Mouse (Mus musculus) erythroid progenitor cell, adult 5-6 weeks (primary cell): ENCODE measurements around the gene Trim63. TPM values are rescaled to one million over a fixed set of nuclear protein-coding genes. Genes with fewer than 3 reads are reported as not detected.
"Not testable (repeated sequence)": the region's sequence is repeated elsewhere in the genome, so short reads cannot be mapped to it uniquely, and the experiment has no call there.

Experiments used
- ATAC-seq: replicated peaks from 2 replicates; pipeline ENCODE4 v1.8.0; 2016; ENCODE audit warnings: moderate number of reproducible peaks, mild to moderate bottlenecking, moderate TSS enrichment, inconsistent platforms; ENCODE audit not compliant: poor library complexity, low FRiP score, severe bottlenecking
- total RNA-seq, 2 experiments: library from RNA; stranded (forward) in 1 of 2; stranded (reverse) in 1 of 2; fragments of 150-400 nt in 1 of 2; fragments of 186-747, 209-891 nt in 1 of 2; gene quantifications; 2 replicates each; pipeline versions ENCODE4 v1.2.3 to v1.2.4; 2015 to 2017; ENCODE audit warnings: low replicate concordance in 2 of 2

Gene Trim63
- total RNA-seq (2015; ENCODE audit: low replicate concordance) (not detected in 2 replicates), total RNA-seq (2017; ENCODE audit: low replicate concordance) (not detected in 2 replicates)

- no peak for ATAC-seq
Observed at GRCm38 (mm10) chr4:134314876-134315275, at the start of gene Trim63. Gene Trim63, plus strand, starts transcription at chr4:134315120.

DNA sequence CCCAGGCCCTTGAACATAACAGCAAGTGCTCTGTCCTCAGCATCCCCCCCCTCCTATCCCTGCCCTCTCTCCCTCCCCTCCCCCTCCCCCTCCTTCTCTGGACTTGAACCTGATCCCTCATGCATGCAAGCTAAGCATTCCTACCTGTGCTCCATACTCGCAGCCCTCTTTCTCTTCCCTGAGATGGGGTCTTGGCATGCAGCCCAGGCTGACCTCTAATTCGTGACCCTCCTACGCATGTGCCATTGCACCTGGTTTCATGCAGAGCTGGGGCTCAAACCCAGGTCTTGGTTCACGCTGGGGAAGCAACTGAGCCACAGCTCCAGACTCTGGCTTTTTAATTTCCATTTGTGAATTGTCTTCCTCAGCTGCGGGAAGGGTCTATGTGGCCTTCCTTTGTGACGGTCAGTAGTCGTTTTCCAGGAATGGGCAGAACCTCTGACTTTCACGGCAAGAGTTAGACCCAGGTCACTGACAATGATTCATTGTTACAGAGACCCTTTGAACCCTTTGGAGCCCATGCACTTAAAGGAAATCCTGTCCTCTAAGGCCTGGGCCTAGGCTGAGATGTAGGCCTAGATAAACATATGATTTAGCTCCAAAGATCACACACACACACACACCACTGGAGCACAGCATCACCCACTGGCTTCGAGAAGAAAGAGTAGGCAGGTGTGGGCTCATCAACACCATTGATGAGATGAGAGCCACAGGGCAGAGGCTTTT, 48.9 kb upstream of the Trim63 start:
- ATAC-seq = no peak

DNA sequence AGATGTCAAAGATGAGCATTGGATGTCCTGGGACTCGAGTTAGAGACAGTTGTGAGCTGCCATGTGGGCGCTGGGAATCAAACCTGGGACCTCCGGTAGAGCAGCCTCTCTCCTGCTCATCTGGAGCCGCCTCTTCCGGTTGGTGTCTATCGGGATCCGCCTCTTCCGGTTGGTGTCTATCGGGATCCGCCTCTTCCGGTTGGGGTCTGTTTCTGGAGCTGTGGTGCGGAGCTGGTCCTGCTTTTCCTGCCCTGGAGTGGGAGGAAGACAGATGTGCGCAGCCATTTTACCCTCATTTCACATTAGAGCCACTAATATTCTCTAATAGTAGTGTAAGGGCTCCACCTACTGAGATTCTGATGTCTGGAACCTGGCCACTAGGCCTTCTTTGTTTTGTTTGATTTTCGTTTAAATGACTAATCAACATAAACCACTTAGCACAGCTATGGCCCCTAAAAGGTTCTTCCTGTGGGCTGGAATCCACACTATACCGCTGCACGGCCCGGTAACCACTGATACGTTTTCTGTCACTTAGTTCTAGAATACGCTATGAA, 46.7 kb upstream of the Trim63 start:
- no peak for ATAC-seq

DNA sequence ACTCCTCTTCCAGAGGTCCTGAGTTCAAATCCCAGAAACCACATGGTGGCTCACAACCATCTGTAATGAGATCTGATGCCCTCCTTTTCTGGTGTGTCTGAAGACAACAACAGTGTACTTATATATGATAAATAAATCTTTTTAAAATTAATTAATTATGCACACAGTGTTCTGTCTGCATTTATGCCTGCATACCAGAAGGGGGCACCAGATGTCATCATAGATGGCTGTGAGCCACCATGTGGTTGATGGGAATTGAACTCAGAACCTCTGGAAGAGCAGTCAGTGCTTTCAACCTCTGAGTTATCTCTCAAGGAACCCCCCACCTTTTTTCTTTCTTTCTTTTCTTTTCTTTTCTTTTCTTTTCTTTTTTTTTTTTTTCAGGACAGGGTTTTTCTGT, 45.3 kb upstream of the Trim63 start:
- not testable (repeated sequence) for ATAC-seq

- ATAC-seq = no peak
Observed at GRCm38 (mm10) chr4:134271979-134272378, 42.9 kb upstream of the Trim63 start.

- ATAC-seq = 0 out of 2 replicates have a peak, but pooled peaks have one; percentile 12
Observed at GRCm38 (mm10) chr4:134272731-134273416, 42.0 kb upstream of the Trim63 start.

DNA sequence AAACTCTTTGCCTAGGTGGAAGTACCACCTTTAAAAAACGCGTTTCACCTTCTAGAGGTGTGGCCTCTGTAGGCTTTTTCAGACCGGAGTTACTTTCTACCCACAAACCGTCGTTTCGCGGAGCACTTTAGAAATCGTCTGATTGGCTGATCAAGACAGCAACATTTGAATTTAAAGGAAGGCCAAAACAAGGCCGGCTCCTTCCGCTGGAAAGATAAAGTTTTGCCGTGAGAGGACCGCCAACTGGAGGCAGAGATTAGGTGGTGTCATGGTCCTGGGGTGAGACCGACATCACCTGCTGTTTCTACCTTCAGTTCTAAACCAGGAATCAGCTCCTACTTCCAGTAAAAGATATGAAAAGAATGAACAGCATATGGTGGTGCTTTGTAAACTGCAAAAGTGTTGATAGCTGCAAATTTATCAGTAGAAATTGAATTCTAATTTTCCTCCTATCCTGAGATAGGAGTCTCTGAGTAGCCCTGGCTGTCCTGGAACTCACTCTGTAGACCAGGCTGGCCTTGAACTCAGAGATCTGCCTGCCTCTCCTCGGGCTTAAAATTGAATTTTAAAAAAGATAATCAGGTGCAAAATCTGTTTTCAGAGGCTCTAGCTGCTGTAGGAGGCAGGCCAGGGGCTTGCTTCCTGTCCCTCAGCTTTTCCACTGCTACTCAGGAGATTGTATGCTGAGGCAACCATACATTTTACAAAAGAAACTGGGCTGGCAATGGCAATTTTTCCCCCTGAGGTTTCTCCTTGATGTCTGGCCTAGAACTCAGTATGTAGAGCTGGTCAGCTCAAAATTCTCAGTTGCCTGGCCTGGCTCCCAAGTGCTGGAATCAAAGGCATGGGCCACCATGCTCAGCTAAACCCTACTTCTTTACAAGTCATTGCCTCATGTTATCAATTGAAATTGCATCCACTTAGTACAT, 41.2 kb upstream of the Trim63 start:
- peak; percentile 94 for ATAC-seq

DNA sequence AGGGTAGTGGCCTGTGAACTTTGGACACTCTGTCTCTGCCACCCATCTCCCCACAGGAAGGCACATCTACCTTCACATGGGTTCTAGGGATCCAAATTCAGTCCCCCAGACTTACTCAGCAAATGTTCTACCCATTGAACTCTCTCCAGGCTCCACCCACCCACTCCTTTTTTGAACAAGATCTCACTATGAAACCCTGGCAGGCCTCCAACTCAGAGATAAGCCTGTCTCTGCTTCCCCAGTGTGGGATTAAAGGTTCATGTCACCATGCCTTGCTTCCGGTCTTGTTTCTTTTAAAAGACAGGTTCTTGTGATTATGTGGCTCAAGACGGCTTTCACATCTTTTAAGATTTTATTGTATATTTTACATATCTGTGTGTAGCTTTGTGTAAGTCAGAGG, 30.0 kb upstream of the Trim63 start:
- ATAC-seq = peak; percentile 56

DNA sequence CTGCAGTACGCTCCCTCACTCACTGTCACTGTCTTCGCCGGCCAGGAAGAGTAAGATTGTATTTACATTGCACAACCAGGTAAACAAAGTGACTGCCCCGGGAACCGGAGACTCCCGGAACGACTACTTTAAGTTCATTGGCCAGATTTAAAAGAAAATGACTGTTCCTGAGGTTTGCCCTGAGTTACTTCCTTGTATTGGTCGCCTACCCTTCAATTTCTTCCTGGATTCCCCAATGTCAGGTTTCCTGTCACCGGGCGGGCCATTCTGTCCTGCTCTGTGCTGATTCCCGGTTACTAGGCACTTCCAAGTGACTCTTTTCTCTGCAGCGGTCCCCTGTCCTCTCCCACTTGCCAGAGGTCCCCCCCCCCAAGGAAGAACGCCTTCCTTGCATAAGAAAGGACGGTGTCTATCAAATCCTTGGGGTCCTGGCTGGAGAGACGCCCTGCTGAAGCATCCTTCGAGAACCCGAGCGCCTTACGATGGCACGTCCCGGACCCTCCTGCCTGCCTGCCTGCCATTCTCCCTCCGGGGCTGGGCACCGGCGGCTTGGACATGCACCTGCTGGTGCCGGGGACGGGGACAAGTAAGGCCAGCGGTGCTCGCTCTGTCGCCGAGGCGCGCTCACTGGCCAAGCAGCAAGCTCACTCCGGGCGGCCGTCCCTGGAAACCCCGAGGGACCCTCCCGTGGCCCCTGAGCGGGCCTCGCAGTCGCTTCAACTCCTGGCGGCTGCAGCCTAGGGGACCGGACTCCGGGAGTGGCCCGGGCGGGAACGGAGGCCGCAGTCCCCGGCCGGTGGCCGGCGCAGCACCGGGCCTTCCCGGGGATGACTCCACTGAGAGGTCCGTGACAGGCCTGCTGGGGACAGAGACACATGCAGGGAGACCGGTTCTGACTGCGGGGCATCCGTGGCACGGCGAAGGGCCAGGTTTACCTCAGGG, 28.4 kb upstream of the Trim63 start:
- peak; percentile 5; the same call in 1 of the 2 replicates for ATAC-seq

GRCm38 (mm10) chr4:134287168-134287564, 27.8 kb upstream of the Trim63 start:
- peak; percentile 72 for ATAC-seq

DNA sequence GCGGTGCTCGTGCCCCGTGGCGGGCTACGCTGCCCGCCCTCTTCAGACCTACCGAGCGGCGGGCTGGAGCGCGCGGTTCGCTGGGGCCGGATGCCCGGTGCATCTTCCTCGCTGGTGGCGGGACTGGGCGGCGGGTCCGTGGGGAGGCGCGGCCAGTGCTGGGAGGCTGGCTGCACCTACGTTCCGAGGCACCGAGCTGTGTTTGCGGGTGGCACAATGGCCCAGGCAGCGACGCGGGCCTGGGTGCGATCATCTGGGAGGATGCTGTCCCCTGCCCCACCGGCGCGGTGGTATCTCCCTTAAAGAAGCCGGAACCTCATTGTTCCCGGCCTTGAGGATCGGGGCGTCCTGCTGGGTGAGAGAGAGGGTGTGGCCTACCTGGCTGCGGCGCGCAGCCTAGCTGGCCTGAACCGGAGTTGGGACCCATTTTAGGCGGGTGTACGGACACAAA, 27.3 kb upstream of the Trim63 start, which contains the start of gene Pdik1l:
Gene Pdik1l, minus strand, starts transcription at position 321 of the 451 bp plus-strand sequence.
- peak; percentile 75 for ATAC-seq

DNA sequence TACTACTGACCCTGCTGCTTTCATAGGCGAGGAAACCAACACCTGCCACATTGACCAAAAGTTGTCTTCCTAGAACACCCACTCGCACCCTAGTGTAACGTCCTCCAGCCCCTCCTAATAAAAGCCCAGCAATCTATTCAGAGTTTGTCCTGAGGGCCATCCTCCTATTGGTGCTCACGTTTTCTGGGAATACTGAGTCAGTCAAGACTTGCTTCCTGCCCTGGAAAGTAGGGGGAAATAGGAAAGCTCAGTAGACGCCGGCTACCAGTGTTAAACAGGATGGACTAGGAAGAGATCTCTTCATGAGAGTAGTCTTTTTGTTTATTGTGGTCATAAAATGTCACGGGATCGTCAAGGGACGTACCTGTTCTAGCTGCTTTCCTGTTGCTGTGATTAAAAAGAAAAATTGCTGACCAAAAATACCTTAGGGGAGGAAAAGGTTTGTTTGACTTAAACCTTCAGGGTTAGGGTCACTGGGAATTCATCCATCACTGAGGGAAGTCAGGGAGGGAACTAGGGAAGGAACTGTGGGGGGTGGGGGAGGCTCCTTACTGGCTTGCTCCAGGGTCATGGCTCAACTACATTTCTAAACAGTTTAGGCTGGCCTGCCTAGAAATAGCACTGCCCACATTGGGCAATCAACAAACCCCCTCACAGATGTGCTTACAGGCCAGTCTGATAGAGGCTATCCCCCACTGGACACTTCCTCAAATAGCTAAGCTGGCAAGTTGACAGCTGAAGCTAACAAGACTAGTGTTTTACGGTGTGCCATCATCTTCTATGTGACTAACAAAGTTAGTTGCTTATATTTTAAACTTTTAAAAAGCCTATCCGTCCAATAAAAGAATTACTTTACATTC, 26.3 kb upstream of the Trim63 start:
- no peak for ATAC-seq

DNA sequence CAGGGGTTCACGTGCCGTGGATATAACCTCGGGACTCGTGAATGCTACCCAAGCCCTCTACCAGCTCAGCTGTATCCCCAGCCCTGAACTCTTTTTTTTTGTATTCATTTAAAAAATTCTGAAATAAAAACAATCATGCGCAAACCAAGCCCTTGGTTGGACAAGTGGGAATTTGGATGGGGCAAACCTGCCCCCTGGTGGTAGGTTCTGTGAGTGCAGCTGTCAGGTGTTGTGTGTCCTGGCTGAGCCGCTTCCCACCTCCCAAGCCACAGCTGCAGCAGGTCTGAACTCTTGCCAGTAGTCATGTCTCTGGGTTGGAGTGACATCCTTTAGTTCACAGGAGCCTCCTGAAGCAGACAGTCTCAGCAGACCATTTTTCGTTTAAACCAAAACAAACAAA, 22.9 kb upstream of the Trim63 start:
- ATAC-seq = peak; percentile 50

DNA sequence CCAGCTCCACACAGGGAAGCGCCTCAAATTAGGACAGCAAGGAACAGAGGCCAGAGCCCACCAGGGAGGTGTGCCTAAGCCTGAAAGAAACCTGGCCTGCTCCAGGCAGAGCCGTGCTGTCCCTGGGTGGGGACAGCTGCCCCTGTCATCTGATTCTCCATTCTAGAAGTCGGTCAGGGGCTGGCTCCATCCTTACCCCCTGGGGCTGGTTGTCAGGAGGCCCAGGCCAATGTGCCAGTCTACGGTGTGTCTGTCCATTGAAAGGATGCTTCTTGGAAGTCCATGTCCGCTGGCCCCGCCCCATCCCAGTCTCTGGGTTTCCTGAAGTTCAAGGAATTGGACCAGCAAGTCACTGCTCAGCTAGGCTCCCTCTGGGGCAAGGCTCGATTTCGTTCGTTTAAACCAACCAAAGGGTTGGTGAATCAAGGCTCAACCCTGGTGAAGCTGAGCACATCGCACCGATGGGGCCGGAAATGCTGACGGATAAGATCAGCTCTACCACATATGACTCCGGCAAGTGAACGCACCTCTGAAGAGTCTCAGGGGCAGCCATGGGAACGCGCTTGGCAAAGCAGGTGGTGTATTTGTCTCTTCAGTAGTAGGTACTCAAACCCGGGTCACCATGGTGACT, 21.7 kb upstream of the Trim63 start:
- no peak for ATAC-seq

GRCm38 (mm10) chr4:134293692-134294163, 21.2 kb upstream of the Trim63 start:
- no peak for ATAC-seq

GRCm38 (mm10) chr4:134296096-134296495, 18.8 kb upstream of the Trim63 start:
- not testable (repeated sequence) for ATAC-seq

- no peak for ATAC-seq
Observed at GRCm38 (mm10) chr4:134296523-134296922, 18.4 kb upstream of the Trim63 start.
